Mouse (Mus musculus) liver, embryonic 13.5 days (tissue): Measurements from ENCODE around the gene Foxj1. TPM values are rescaled to one million over a fixed set of nuclear protein-coding genes. Genes with fewer than 3 reads are reported as not detected.
"Not testable (repeated sequence)": the region's sequence is repeated elsewhere in the genome, so short reads cannot be mapped to it uniquely, and the experiment has no call there.

Source experiments
- ATAC-seq: fragments of 200-750 bp; cut with Nextera tagmentation; 2 replicates; pipeline ENCODE4 v1.8.0; 2017; ENCODE audit warnings: low read depth, mild to moderate bottlenecking, moderate number of reproducible peaks, moderate library complexity
- DNase-seq: peaks from one replicate; pipeline ENCODE4 v3.0.0; 2022
- H3K27ac ChIP-seq: fragments of 300-500 bp; sonication (generic); 2 replicates; pipeline ENCODE4 v1.5.1; 2015; ENCODE audit warnings: moderate library complexity, mild to moderate bottlenecking, inconsistent platforms
- H3K27me3 ChIP-seq: fragments of 300-500 bp; sonication (generic); 2 replicates; pipeline ENCODE4 v1.6.1; 2015; ENCODE audit warnings: mild to moderate bottlenecking, inconsistent platforms
- H3K36me3 ChIP-seq: fragments of 300-500 bp; sonication (generic); 2 replicates; pipeline ENCODE4 v1.6.1; 2015; ENCODE audit warnings: mild to moderate bottlenecking, inconsistent platforms
- H3K4me1 ChIP-seq: fragments of 300-500 bp; sonication (generic); replicated peaks from 2 replicates; pipeline ENCODE4 v1.6.1; 2015; ENCODE audit warnings: inconsistent platforms
- H3K4me2 ChIP-seq: fragments of 300-500 bp; sonication (generic); 2 replicates; pipeline ENCODE4 v1.6.1; 2015; ENCODE audit warnings: inconsistent platforms, mild to moderate bottlenecking, moderate library complexity
- H3K4me3 ChIP-seq: fragments of 300-500 bp; sonication (generic); replicated peaks from 2 replicates; pipeline ENCODE4 v1.5.1; 2015; ENCODE audit warnings: mild to moderate bottlenecking, inconsistent platforms
- H3K9ac ChIP-seq: fragments of 300-500 bp; sonication (generic); 2 replicates; pipeline ENCODE4 v1.6.1; 2015; ENCODE audit warnings: mild to moderate bottlenecking, inconsistent platforms
- H3K9me3 ChIP-seq: fragments of 300-500 bp; sonication (generic); replicated peaks from 2 replicates; pipeline ENCODE4 v1.6.1; 2016; ENCODE audit warnings: inconsistent platforms
- WGBS: fragments of 180-500 bp; shearing (Covaris S2); methylation state at CpG from one replicate; pipeline ENCODE4 v1.1.7; 2015; ENCODE audit not compliant: insufficient replicate concordance; 5-methylcytosine and 5-hydroxymethylcytosine counted together
- polyA plus RNA-seq: library from polyadenylated mRNA; unstranded; fragments of >200 nt; fragmentation: Nextera tagmentation; extraction: Ambion mirVana; gene quantifications from 2 replicates; pipeline ENCODE4 v1.2.1, GENCODE M21; 2015

Gene Foxj1
- polyA plus RNA-seq, 1 experiment from 2014 or later, result 1.1 TPM

- no peaks in the 10 kb centered on the region for H3K9me3 ChIP-seq
- no peaks in the 10 kb centered on the region for H3K36me3 ChIP-seq
- DNase-seq (no peak), ATAC-seq (no peak)
- no peaks in the 10 kb centered on the region for H3K27me3 ChIP-seq
- 36% methylated on average over 2 of the region's 2 CpGs for WGBS
- no peak overlapping the region for H3K9ac ChIP-seq
- no peak overlapping the region for H3K27ac ChIP-seq
- peaks cover 48% of the 10 kb centered on the region for H3K4me1 ChIP-seq
- H3K4me3 ChIP-seq, result no peak overlapping the region
- no peak overlapping the region for H3K4me2 ChIP-seq
Measured at GRCm38 (mm10) chr11:116366124-116366523, 30.9 kb upstream of the Foxj1 start.

GRCm38 (mm10) chr11:116365432-116365831 is 30.2 kb upstream of the Foxj1 start:
- 82% methylated on average over 13 of the region's 13 CpGs for WGBS
- ATAC-seq, result no peak
- no peak overlapping the region for H3K4me3 ChIP-seq
- H3K4me2 ChIP-seq, result no peak overlapping the region
- H3K4me1 ChIP-seq, result peaks cover 45% of the 10 kb centered on the region
- DNase-seq, result no peak
- no peaks in the 10 kb centered on the region for H3K9me3 ChIP-seq
- H3K36me3 ChIP-seq, result no peaks in the 10 kb centered on the region
- H3K27ac ChIP-seq, result no peak overlapping the region
- no peaks in the 10 kb centered on the region for H3K27me3 ChIP-seq
- H3K9ac ChIP-seq, result no peak overlapping the region

- 59% methylated on average over 11 of the region's 11 CpGs for WGBS
- DNase-seq, result no peak
- ATAC-seq, result no peak
Measured at GRCm38 (mm10) chr11:116362015-116362414, 26.8 kb upstream of the Foxj1 start.

GRCm38 (mm10) chr11:116360915-116361314 is 25.7 kb upstream of the Foxj1 start:
- H3K9me3 ChIP-seq, H3K4me3 ChIP-seq, H3K9ac ChIP-seq, DNase-seq, H3K36me3 ChIP-seq, H3K27me3 ChIP-seq, H3K27ac ChIP-seq, H3K4me2 ChIP-seq, ATAC-seq: not testable (repeated sequence)
- 87% methylated on average over 5 of the region's 5 CpGs for WGBS
- peaks cover 21% of the 10 kb centered on the region for H3K4me1 ChIP-seq

More at GRCm38 (mm10) chr11:116362015-116362414, 26.8 kb upstream of the Foxj1 start:
- Histone ChIP-seq H3K27me3 (no peaks in the 10 kb centered on the region), H3K27ac (no peak overlapping the region), H3K4me3 (no peak overlapping the region), H3K9me3 (no peaks in the 10 kb centered on the region), H3K9ac (no peak overlapping the region), H3K4me2 (no peak overlapping the region), H3K4me1 (peaks cover 28% of the 10 kb centered on the region), H3K36me3 (no peaks in the 10 kb centered on the region)

- H3K27me3 ChIP-seq, result no peaks in the 10 kb centered on the region
- peaks cover 16% of the 10 kb centered on the region for H3K4me1 ChIP-seq
- no peaks in the 10 kb centered on the region for H3K9me3 ChIP-seq
- ATAC-seq, result no peak
- no peak for DNase-seq
- WGBS, result 86% methylated on average over 12 of the region's 12 CpGs
- H3K27ac ChIP-seq, result no peak overlapping the region
- no peak overlapping the region for H3K4me2 ChIP-seq
- no peak overlapping the region for H3K4me3 ChIP-seq
- peaks cover 5% of the 10 kb centered on the region; the same call in 1 of the 2 replicates for H3K36me3 ChIP-seq
- H3K9ac ChIP-seq, result no peak overlapping the region
Measured at GRCm38 (mm10) chr11:116359652-116360051, 24.5 kb upstream of the Foxj1 start.

GRCm38 (mm10) chr11:116358926-116359637 is 23.9 kb upstream of the Foxj1 start:
- H3K36me3 ChIP-seq, result peaks cover 5% of the 10 kb centered on the region; the same call in 1 of the 2 replicates
- ATAC-seq (no peak), DNase-seq (no peak)
- H3K9ac ChIP-seq, result no peak overlapping the region
- no peak overlapping the region for H3K4me3 ChIP-seq
- WGBS, result 62% methylated on average over 15 of the region's 15 CpGs
- no peaks in the 10 kb centered on the region for H3K27me3 ChIP-seq
- H3K4me1 ChIP-seq, result peaks cover 13% of the 10 kb centered on the region
- no peak overlapping the region for H3K4me2 ChIP-seq
- H3K9me3 ChIP-seq, result no peaks in the 10 kb centered on the region
- no peak overlapping the region for H3K27ac ChIP-seq

- no peak overlapping the region for H3K4me2 ChIP-seq
- H3K27ac ChIP-seq, result no peak overlapping the region
- ATAC-seq, result no peak
- no peaks in the 10 kb centered on the region for H3K9me3 ChIP-seq
- 62% methylated on average over 17 of the region's 17 CpGs for WGBS
- no peaks in the 10 kb centered on the region for H3K27me3 ChIP-seq
- H3K36me3 ChIP-seq, result peaks cover 5% of the 10 kb centered on the region; the same call in 1 of the 2 replicates
- no peaks in the 10 kb centered on the region; the same call in 1 of the 2 replicates for H3K4me1 ChIP-seq
- H3K4me3 ChIP-seq, result no peak overlapping the region
- H3K9ac ChIP-seq, result no peak overlapping the region
- no peak for DNase-seq
Measured at GRCm38 (mm10) chr11:116354521-116354920, 19.3 kb upstream of the Foxj1 start.

- no peak overlapping the region for H3K4me3 ChIP-seq
- H3K27ac ChIP-seq, result no peak overlapping the region
- DNase-seq (no peak), ATAC-seq (no peak)
- H3K36me3 ChIP-seq, result peaks cover 5% of the 10 kb centered on the region; the same call in 1 of the 2 replicates
- no peaks in the 10 kb centered on the region; the same call in 1 of the 2 replicates for H3K4me1 ChIP-seq
- no peaks in the 10 kb centered on the region for H3K9me3 ChIP-seq
- peaks cover 2% of the 10 kb centered on the region; the same call in 1 of the 2 replicates for H3K27me3 ChIP-seq
- H3K4me2 ChIP-seq, result no peak overlapping the region
- no peak overlapping the region for H3K9ac ChIP-seq
- WGBS, result 68% methylated on average over 8 of the region's 8 CpGs
Measured at GRCm38 (mm10) chr11:116353535-116353934, 18.3 kb upstream of the Foxj1 start.

- no peak for ATAC-seq
- H3K27ac ChIP-seq, result no peak overlapping the region
- peaks cover 3% of the 10 kb centered on the region; the same call in 1 of the 2 replicates for H3K27me3 ChIP-seq
- DNase-seq, result no peak
- H3K9ac ChIP-seq, result no peak overlapping the region
- H3K4me1 ChIP-seq, result no peaks in the 10 kb centered on the region; the same call in 1 of the 2 replicates
- no peak overlapping the region for H3K4me2 ChIP-seq
- H3K4me3 ChIP-seq, result no peak overlapping the region
- WGBS, result 71% methylated on average over 5 of the region's 5 CpGs
- H3K36me3 ChIP-seq, result peaks cover 5% of the 10 kb centered on the region; the same call in 1 of the 2 replicates
- H3K9me3 ChIP-seq, result no peaks in the 10 kb centered on the region
Measured at GRCm38 (mm10) chr11:116351294-116351693, 16.1 kb upstream of the Foxj1 start.

- H3K4me1 ChIP-seq, result no peaks in the 10 kb centered on the region; the same call in 1 of the 2 replicates
- H3K27ac ChIP-seq, result no peak overlapping the region
- no peak overlapping the region for H3K4me2 ChIP-seq
- no peak overlapping the region for H3K9ac ChIP-seq
- whole genome bisulfite sequencing, result 62% methylated on average over 5 of the region's 5 CpGs
- peaks cover 3% of the 10 kb centered on the region; the same call in 1 of the 2 replicates for H3K27me3 ChIP-seq
- DNase-seq (no peak), ATAC-seq (no peak)
- H3K9me3 ChIP-seq, result no peaks in the 10 kb centered on the region
- H3K36me3 ChIP-seq, result no peaks in the 10 kb centered on the region
- no peak overlapping the region for H3K4me3 ChIP-seq
Measured at GRCm38 (mm10) chr11:116347955-116348354, 12.8 kb upstream of the Foxj1 start.

GRCm38 (mm10) chr11:116347012-116347411 is 11.8 kb upstream of the Foxj1 start:
- no peaks in the 10 kb centered on the region for H3K36me3 ChIP-seq
- H3K27ac ChIP-seq, result no peak overlapping the region
- WGBS, result 74% methylated on average over 7 of the region's 7 CpGs
- H3K4me1 ChIP-seq, result no peaks in the 10 kb centered on the region; the same call in 1 of the 2 replicates
- no peak overlapping the region for H3K4me3 ChIP-seq
- no peak for DNase-seq
- H3K4me2 ChIP-seq, result no peak overlapping the region
- peaks cover 3% of the 10 kb centered on the region; the same call in 1 of the 2 replicates for H3K27me3 ChIP-seq
- H3K9ac ChIP-seq, result no peak overlapping the region
- ATAC-seq, result no peak
- H3K9me3 ChIP-seq, result no peaks in the 10 kb centered on the region
